Mouse (Mus musculus) C2C12 (cell line): ENCODE measurements at regions not wholly inside any gene's neighbourhood (a gene's known extent, or its start where the extent isn't known, plus 50 kb on each side); places are given as distances from the start of the nearest gene placed in this dataset.

Source experiments
- H3K27me3 ChIP-seq: one replicate; pipeline ENCODE4 v1.6.1; 2011; ENCODE audit not compliant: control insufficient read depth, insufficient read depth, insufficient read length
- H3K36me3 ChIP-seq: one replicate; pipeline ENCODE4 v1.6.1; 2011; ENCODE audit not compliant: control insufficient read depth, insufficient read depth
- H3K4me3 ChIP-seq: one replicate; pipeline ENCODE4 v1.5.1; 2011; ENCODE audit warnings: mild to moderate bottlenecking, control low read depth; ENCODE audit not compliant: poor library complexity, insufficient read depth, severe bottlenecking
- H3K79me2 ChIP-seq: one replicate; pipeline ENCODE4 v1.6.1; 2011; ENCODE audit not compliant: control insufficient read depth, insufficient read depth
- H3K79me3 ChIP-seq: one replicate; pipeline ENCODE4 v1.6.1; 2011; ENCODE audit warnings: low read depth, control low read depth
- H3ac ChIP-seq: one replicate; pipeline ENCODE3; 2011; ENCODE audit warnings: low read depth; ENCODE audit not compliant: control insufficient read depth, insufficient read length
- CEBPB ChIP-seq: IDR thresholded peaks from one replicate; pipeline ENCODE4 v1.6.1; 2011; ENCODE audit warnings: low read depth, mild to moderate bottlenecking, control low read depth, moderate library complexity
- CTCF ChIP-seq: IDR thresholded peaks from one replicate; pipeline ENCODE4 v1.5.1; 2011; ENCODE audit not compliant: control insufficient read depth, insufficient read depth, insufficient read length
- FOSL1 ChIP-seq: IDR thresholded peaks from one replicate; pipeline ENCODE4 v1.8.0; 2011; ENCODE audit warnings: mild to moderate bottlenecking, low read length; ENCODE audit not compliant: poor library complexity, insufficient read depth, severe bottlenecking
- MAX ChIP-seq: IDR thresholded peaks from one replicate; pipeline ENCODE4 v1.6.1; 2011; ENCODE audit warnings: mild to moderate bottlenecking, control low read depth
- MYOD1 ChIP-seq: IDR thresholded peaks from one replicate; pipeline ENCODE4 v1.6.1; 2011; ENCODE audit warnings: low read depth; ENCODE audit not compliant: control insufficient read depth, insufficient read length
- MYOG ChIP-seq: IDR thresholded peaks from one replicate; pipeline ENCODE4 v1.6.1; 2011; ENCODE audit not compliant: control insufficient read depth, insufficient read length; ENCODE audit errors: extremely low read depth
- USF1 ChIP-seq: IDR thresholded peaks from one replicate; pipeline ENCODE4 v1.6.1; 2011; ENCODE audit warnings: low read depth, mild to moderate bottlenecking, control low read depth, moderate library complexity

DNA sequence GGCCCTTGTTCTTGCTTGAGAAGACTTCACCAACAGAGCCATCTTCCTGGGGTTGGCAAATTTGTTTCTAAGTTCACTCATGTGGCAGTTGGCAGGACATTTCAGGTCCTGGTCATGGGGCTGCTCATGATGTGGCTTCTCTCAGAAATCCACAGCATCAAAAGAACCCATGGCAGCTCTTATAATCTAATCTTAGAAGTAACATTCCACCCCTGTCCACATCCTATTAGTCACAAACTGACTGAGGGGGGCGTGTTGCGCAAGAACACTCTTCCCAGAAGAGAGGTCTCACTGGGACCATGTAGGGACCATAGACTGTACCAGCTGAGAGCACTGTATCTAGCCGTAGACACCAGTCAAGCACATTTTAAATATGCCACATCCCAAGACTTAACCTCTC, 75.6 kb upstream of the Gli2 start:
- Histone ChIP-seq H3K36me3 (no peaks in the 10 kb centered on the region), H3K27me3 (no peaks in the 10 kb centered on the region), H3K4me3 (no peak overlapping the region), H3K79me2 (no peaks in the 10 kb centered on the region), H3K79me3 (no peaks in the 10 kb centered on the region), H3ac (no peak overlapping the region)
- TF ChIP-seq CTCF (no peak), CEBPB (peak; percentile 99), USF1 (peak; percentile 20), MYOD1 (peak; percentile 9)

- Histone ChIP-seq H3ac (no peak overlapping the region), H3K4me3 (no peak overlapping the region)
Measured at GRCm38 (mm10) chr1:119125561-119125960, 72.1 kb upstream of the Gli2 start.

GRCm38 (mm10) chr1:119124798-119125197, 71.4 kb upstream of the Gli2 start:
- TF ChIP-seq CTCF (no peak), MYOG (no peak)
- H3ac ChIP-seq: no peak overlapping the region
- H3K79me3 ChIP-seq: no peaks in the 10 kb centered on the region
- H3K79me2 ChIP-seq: no peaks in the 10 kb centered on the region
- no peak overlapping the region for H3K4me3 ChIP-seq
- no peaks in the 10 kb centered on the region for H3K27me3 ChIP-seq
- H3K36me3 ChIP-seq: no peaks in the 10 kb centered on the region

More at GRCm38 (mm10) chr1:119125561-119125960, 72.1 kb upstream of the Gli2 start:
- Histone ChIP-seq H3K79me2 (no peaks in the 10 kb centered on the region), H3K36me3 (no peaks in the 10 kb centered on the region), H3K27me3 (no peaks in the 10 kb centered on the region), H3K79me3 (no peaks in the 10 kb centered on the region)
- TF ChIP-seq MAX (peak; percentile 72), CEBPB (no peak), MYOD1 (peak; percentile 96)

- TF ChIP-seq USF1: no peak
- Histone ChIP-seq H3K36me3 (no peaks in the 10 kb centered on the region), H3K27me3 (no peaks in the 10 kb centered on the region), H3K79me2 (no peaks in the 10 kb centered on the region), H3ac (no peak overlapping the region), H3K4me3 (no peak overlapping the region), H3K79me3 (no peaks in the 10 kb centered on the region)
Measured at GRCm38 (mm10) chr1:119124063-119124462, 70.6 kb upstream of the Gli2 start.

DNA sequence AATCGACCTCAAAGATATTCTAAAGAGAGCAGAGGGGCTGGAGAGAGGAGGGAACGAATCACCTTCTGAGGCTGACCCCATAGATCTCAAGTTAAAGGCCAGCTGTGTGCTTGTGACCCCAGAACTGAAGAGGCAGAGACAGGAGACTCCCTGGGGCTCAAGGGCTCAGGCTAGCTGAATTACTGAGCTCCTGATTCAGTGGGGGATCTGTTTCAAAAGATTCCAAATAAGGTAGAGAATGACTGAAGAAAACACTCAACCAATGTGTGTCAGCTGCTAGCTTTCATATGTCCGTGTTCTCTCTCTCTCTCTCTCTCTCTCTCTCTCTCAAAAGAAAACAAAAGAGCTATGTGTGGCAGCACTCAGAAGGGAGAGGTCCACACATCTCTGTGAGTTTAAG, 70.0 kb upstream of the Gli2 start:
- Histone ChIP-seq H3K79me3 (no peaks in the 10 kb centered on the region), H3K36me3 (no peaks in the 10 kb centered on the region), H3ac (peak overlapping the region; percentile 41), H3K79me2 (no peaks in the 10 kb centered on the region), H3K4me3 (no peak overlapping the region), H3K27me3 (no peaks in the 10 kb centered on the region)
- TF ChIP-seq MYOD1 (peak; percentile 37), CTCF (no peak)

- H3K4me3 ChIP-seq: no peak overlapping the region
- H3K79me2 ChIP-seq: no peaks in the 10 kb centered on the region
- H3ac ChIP-seq: peak overlapping the region; percentile 41
- H3K27me3 ChIP-seq: no peaks in the 10 kb centered on the region
- no peaks in the 10 kb centered on the region for H3K36me3 ChIP-seq
- TF ChIP-seq USF1 (no peak), MYOD1 (peak; percentile 50)
- H3K79me3 ChIP-seq: no peaks in the 10 kb centered on the region
Measured at GRCm38 (mm10) chr1:119122975-119123374, 69.6 kb upstream of the Gli2 start.

GRCm38 (mm10) chr1:119119863-119120569, 66.6 kb upstream of the Gli2 start:
- Histone ChIP-seq H3K27me3 (no peaks in the 10 kb centered on the region), H3K36me3 (no peaks in the 10 kb centered on the region), H3K79me2 (no peaks in the 10 kb centered on the region), H3K79me3 (no peaks in the 10 kb centered on the region), H3ac (no peak overlapping the region), H3K4me3 (no peak overlapping the region)
- TF ChIP-seq MAX: no peak
- TF ChIP-seq CTCF: peak; percentile 48
- TF ChIP-seq CEBPB: peak; percentile 76
- no peak for TF ChIP-seq MYOG
- no peak for TF ChIP-seq FOSL1
- no peak for TF ChIP-seq MYOD1
- TF ChIP-seq USF1: no peak
